Mouse (Mus musculus) heart, postnatal 14 days (tissue): ENCODE data around the gene Isyna1. TPM values are rescaled to one million over a fixed set of nuclear protein-coding genes. Genes with fewer than 3 reads are reported as not detected.

ENCODE experiments used
- DNase-seq, 2 experiments: peaks; one replicate each; pipeline ENCODE4 v3.0.0; 2021 to 2022
- intact Hi-C: fragments of 180-260 bp; cut with DNase I; formaldehyde crosslinking; loops from one replicate; pipeline ENCODE4 v1.15.1; 2025
- total RNA-seq, 2 experiments: library from RNA; stranded (reverse); gene quantifications; 2 replicates each; pipeline ENCODE4 v1.2.3; 2021

Gene Isyna1
- total RNA-seq, 2 experiments from 2014 or later: 25.8 to 27.7 TPM

DNA sequence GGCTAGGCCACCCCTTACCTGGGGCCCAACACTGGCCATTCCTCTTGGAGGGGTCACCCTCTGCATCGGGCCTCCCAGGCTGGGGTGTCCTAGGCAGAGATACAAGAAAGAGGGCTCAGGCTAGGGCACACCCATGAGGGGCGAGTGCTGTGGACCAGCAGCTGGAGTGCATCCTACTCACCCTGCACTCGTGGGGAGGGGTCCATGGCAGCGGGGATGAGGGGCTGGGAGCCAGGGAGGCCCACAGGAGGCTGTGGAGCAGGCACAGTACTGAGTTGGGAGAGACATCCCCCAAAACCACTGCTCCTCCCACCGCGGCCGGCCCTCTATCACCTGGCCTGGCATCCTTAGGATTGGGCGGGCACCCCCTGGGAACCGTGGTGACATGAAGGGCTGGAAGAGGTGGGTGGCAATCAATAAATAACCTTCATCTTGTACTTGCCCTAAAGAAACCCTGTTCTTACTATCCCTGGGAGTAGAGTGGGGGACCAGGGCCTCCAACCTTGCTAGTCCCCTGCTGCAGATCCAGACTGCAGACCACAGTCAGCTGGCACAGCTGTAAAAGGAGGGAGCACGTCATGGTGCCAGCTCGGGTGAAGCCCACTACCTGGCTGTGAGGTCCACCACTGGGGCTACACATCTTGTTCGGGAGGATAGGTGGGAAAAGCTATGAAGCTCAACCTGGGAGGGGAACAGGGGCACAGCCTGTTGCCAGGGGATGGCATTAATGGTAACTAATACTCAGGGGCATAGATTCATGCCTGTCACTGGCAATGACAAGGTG lies 5.5 kb downstream of the Isyna1 start:
- no peak for DNase-seq
- intact Hi-C loops: no loop called here

DNA sequence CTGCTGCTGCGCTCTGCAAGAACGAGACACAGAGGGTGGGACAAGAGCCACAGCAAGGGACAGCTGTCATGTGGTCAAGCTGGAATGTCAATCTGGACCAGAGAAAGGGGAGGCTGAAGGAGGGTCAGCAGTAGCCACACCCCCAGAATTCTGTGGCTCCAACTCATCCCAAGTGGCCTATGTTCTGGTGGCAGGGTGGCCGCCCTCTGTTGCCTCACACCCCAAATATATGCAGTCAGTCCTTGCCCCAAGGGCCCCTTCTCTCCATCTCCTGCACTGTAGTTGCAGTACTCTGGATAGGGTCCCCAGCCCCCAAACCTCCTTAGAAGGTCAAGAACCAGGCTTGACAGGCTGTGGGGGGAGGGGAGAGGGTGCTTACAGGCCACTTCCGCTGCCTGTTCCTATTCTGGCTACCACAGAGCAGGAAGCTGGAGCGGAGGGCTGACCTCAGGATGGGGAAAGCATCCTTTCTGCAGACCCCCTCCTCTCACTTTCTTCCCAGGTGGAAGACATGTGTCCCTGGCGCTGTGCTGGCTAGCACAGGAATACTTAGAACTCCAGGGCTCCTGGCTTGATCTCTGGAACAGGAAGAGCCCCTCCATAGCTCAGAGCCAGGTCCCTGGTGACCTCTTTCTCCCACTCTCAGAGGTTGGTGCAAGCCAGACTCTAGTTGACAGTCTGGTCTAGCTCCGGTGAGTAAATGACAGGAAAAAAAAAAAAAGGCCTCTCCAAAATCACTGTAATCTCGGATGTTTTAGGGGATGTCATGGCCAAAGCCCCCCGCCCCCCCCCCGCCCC lies 6.5 kb downstream of the Isyna1 start:
- DNase-seq: peak; percentile 51 to 62
- intact Hi-C loops: no loop called here

DNA sequence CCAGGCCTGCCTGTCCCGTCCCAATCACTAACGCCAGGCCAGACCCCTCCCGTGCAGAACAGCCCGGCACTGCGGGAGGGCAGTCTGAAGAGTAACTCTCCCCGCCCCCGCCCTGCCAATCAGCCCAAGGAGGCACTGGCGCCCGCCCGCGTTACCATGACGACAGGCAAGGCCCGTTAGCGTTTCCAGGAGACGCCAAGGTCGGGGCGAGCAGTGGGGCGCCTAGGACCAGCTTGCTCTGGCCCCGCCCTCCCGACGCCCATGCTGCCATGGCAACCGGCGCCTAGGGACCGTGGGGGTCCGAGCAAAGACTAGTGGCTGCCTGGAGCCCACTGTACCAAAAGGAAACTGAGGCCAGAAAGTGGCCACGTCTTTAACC lies 7.1 kb downstream of the Isyna1 start:
- DNase-seq: peak; percentile 80 to 84
- intact Hi-C loops: no loop called here

DNA sequence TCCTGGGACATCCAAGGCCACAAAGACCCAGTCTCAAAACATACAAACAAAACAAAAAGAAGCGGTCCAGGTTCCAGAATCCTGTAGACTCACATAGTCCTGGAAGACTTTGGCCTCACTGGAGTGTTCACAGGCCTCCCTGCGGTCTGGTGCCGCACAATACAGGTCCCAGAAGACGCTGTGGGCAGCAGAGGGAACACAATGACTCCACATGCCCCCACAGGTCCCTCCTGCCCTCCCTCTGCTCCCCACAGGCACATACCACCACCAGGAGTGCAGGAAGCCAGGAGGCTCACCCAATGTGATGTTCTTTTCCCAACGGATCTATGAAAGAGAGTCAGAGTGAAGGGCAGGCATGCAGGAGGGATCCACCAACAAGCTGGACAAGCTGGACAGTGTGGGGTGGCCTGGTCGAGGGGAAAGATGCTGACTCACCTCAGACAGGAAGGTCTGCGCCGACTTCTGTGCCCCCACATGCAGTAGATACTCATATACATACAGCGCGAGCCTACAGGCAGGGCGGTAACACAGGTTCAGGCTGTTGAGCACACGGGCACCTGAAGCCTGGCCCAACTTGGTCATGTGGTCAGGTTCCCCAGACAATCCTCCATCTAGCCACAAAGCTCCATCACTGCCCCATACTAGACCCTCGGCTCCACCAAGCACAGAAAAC lies 8.1 kb downstream of the Isyna1 start:
- intact Hi-C loops: no loop called here
- no peak for DNase-seq

DNA sequence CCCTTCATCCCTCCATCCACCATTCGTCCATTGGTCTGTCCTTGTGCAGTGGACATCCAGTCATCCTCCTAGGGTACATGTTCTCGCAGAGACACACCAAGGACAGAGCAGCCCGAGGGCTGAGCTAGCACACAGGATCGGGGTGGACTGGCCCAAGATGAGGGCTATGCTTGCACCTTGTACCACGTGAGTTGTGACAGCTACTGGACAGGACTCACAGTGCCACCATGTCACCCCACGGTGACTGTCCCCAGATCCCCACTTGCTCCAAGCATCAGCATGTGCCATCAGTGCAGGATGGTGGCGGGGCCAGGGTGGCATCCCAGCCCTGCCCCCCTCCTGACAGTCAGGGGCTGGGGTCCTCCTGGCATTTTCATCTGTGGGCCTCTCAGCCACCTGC lies 10.4 kb downstream of the Isyna1 start:
- intact Hi-C loops: no loop called here
- DNase-seq: no peak

DNA sequence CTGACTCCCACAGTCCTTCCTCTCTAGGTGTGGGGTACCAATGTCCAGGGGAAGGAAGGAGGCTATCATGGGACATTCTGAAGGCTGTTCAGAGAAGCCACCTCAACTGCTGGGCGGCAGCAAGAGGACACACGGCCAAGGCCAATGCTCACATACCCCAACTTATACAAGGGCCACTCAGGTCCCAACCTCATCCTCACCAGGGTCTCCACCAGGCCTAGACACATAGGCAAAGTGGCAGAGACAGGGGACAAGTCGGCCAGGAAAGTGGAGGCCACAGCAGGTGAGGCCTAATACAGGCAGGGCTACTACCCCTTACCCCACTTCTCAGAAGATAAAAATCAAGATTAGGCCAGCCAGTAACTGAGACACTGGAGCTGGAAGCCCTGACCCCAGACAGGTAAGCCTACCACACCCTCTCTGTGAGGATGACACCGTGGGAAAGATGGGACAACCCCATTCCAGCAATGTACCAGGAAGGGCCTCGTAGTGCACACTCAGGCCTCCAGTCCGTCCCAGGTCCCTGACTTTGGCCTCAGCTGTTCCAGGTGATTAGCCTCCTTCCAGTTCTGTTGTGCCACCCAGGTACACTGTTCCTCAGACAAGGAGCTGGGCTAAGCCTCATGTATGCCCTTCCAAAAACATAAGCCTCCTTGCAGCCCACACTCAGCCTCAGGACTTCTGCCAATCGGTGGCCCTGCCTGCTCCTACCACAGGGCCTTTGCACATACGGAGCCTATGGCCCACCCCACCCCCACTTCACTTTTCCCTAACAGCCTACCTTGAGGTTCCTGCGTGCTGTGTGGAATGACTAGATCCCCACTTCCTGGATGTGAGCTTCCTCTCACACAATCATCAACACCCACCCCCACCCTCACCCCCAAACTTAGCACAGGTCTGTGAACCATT lies 12.0 kb downstream of the Isyna1 start:
- DNase-seq: no peak
- intact Hi-C loops: no loop called here

DNA sequence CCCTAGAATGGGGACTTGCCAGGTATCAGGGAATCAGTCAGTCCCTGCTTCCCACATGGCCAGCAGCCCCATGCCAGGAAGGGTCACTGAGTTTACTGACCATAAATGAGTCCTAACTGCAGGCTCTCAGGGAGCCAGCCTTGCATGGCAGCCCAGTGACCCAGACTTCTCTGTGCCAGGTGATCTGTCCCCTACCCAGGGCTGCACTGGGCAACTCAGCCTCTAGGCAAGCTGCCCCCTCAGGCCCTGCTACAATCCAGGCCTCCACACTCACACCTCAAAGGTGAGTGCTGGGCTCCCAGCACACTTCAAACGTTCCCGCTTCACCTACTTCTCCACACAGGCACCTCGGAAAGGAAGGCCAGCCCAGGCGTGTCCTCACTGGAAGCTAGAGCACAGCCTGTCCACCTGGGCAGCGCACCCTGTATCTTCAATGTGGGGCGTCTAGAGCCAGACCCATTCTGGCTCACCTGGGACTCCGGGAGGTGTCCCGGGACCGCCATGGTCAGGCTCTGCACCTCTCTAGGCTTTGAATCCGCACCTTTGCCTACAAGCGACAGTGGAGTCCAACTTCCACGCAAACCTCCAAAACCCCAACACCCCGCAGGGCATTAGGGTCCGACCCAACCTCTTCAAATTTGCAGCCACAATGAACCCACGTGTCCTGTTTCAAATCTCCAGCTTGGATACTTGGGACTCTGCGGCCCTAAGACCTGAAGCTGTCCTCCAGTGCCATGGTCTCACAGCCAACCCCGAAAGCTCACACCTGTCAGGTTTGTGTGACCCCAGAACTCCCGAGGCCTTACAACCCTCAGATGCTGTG lies 12.8 kb downstream of the Isyna1 start:
- DNase-seq: no peak
- intact Hi-C loops: no loop called here

DNA sequence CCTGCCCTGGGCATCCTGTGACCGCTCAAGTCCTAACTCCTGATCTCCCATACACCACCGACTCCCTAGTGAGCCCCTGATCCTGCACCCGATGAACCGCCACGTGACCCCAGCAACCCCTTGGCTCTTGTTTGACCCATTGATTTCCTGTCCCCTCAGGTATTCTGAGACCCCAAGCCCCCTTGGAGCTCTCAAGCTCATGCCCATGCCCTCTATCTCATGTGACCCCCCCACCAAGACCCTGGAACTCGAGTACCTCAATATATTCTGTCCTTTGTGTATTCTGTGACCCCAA lies 13.4 kb downstream of the Isyna1 start:
- DNase-seq: no peak
- intact Hi-C loops: no loop called here

DNA sequence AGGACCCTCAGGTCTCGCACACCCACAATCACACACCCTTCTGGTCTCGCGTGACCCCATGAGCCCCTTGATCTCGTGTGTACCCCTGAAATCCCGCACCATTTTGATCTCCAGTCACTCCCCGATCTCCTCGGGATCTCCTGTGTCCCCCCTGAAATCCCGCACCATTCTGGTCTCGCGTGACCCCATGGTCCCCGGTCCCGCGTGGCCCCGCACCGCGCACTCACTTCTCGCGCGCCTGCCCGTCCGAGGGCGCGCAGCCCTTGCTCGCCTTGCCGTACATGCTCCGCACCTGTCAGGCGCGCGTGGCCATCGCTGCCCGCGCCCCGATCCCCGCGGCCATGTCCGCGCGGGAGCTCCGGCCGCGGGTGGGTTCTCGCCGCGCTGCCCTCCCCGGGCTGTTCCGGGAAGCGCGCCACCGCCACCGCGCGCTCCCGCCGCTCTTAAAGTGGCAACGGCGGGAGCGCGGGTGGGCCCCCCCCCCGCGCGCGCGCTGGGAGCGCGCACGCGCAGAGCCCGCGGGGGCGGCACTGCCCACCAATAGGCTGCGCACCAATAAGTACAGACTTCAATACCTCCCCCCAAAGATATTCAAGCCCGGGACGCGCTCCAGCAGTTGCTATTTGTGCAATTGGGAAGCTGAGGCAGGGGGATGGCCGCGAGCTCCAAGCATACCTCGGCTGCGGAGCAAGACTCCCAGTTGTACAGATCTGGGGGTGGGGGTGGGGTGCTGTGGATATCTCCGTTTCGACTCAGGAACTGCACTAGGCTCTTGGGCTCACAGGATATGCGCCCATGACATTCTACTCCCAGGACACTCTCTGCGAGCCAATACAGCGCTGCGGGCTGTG lies 13.9 kb downstream of the Isyna1 start:
- intact Hi-C loops: no loop called here
- DNase-seq: peak; percentile 71 to 81

DNA sequence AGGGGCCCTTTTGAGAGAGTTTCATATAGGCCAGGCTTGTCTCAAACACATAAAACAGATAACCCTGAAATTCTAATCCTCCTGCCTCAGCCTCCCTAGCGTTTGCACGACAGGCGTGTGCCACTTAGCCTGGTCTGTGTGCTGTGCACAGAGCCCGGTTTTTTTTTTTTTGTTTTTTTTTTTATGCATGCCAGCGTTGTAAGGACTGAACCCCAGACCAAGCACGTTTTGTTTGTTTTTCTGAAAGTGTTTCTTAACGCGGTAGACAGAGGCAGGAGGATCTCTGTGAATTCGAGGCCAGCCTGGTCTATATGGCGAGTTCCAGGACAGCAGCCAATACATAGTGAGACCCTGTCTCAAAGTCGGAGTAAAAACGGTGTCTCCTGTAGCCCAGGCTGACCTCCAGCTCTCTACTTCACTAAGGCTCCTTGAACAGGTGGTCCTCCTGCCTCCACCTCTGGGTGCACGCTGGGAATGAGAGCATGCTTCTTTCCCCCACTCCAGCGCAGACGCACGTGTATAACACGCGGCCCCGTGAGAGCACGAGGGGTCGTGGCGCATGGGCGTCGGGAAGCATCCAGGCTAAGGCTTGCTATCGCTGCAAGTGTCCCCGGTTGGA lies 14.7 kb downstream of the Isyna1 start, which contains the start of gene Ssbp4:
TSS of gene Ssbp4 (minus strand) at position 124 of the 619 bp plus-strand sequence.
- DNase-seq: no peak
- intact Hi-C loops: no loop called here

DNA sequence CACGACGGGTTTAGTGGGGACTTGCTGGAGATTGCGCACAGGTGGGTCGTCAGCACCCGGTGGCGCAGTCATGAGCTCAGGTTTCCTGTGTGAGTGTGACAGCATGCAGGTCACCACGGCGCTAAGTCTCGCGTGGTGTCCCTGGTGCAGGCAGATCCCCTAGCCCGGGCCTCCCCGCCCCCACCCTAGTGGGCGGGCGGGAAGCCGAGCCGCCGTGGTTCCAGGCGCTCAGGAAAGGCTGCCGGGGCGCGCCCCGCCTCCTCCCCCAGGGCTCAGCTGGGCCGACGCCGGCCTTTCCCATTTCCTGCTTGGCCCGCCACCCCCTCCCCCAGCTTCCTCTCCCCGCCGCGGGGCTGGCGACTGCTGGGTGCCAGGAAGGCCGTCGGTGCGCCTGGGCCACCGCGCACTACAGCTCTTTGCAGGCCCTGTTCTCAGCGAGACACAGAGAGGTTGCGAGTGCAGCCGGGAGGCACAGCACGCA lies 15.2 kb downstream of the Isyna1 start:
- intact Hi-C loops: no loop called here
- DNase-seq: peak; percentile 93 to 94

DNA sequence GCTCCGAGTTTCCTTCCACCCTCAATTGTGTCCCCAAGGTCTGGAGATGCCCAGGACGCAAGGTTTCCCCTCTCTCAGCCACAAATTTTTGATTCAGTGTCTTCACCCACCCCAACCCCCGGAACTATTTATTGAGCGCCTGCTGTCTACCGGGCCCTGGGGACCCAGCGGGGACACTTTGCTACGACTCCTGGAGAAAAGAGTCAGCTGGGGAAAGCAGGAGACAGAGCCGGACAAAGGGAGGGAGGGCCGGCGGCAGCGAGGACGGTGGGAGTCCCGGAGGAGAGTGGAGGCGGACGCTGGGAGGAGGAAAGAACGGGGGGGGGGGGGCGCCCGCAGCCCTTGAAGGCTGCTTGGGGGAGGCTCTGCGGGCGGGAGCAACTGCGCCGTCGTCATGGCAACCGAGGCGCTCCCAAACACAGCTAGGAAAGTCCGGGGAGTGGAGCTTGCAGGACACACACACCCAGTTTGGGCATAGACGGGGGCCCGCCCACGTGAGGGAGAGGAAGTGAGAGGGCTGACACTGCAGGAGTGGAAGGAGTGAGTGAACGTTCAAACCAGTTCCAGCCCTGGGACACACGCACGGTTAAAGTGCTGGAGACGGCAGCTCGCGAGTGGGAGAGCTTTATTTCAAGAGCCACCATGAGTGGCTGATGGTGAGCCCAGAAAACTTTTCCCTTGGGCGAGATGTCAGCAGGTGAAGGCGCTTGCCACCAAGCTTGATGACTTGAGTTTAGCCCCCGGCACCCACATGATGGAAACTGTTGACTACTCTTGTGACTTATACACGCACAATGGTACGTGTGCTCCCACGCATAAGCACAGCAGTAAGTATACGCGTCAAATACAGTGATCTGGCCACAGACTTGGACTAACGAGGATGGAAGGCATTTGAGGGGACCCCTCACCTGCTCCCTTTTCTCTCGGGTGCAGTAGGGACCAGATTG lies 15.9 kb downstream of the Isyna1 start:
- peak; percentile 90 to 94 for DNase-seq
- intact Hi-C loops: loop anchor here (2.0 to 5.0 kb wide), 3 partner anchors 42 to 92 kb away; partner anchors contain the start of gene Iqcn

DNA sequence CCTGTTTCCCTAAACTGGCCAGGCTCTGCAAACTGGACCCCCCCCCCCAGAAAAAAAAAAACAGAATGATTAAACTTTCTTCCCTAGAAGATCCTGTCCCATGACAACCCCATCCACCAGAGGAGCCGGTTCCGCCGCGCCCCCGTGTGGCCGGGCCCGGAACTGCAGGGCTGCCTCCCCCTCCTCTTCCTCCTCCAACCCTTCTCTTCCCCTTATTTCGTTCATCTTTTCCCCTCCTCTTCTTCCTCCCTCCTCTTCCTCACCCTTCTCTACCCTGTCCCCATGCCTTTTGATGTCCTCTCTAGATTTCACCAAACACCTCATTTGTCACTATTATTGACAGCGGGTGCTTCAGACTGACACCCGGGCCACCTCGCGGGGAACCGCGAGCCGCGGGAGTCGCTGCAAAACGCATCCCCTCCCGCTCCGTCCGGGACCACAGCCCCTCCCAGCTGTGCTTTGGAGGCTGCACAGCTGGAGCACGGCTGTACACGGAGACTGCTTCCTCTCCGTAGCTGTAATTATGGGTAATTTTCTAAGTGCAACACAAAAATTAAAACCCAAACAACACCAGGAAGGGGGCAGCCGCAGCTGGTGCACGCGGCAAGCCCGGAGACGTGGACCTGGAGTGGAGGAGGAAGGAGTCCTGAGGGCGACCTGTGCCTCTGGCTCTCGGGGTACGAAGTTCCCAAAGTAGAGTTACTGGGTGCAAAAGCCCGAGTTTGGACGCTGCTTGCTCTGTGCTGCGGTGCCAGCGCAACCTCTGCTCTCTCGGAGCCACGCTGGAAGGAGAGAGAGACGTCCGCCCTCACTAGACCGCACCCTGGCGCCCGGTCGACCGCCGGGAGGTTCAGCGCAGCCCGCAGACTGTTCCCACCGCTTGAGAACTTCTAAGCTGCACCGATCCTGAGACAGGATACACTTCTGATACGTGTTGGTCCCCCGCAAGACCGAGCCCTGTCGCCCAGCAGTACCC lies 16.9 kb downstream of the Isyna1 start:
- intact Hi-C loops: loop anchor here (2.0 to 5.0 kb wide), 3 partner anchors 41 to 91 kb away; partner anchors contain the start of gene Iqcn
- peak; percentile 94 to 96 for DNase-seq

DNA sequence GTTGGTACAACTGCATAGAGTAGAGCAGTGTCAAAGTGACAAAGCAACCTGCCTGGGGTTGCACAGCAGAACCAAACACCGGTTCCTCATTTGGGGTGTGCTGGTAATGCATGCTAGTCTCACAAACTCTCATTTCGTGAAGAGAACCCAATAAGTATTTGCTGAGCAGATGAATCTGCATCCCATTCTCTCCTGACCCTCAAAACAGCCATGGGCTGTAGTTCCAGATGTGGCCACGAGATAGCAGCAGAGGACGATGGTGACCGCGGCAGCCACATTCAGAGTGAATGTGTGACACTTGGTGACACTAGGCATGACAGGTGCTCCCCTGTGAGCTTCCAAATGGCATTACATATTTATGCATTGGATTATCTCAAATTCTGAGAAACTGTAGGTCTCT lies 17.7 kb downstream of the Isyna1 start:
- DNase-seq: peak; percentile 91 to 95
- intact Hi-C loops: loop anchor here (1.0 to 5.0 kb wide), 4 partner anchors 17 to 90 kb away; partner anchors contain the start of gene Iqcn

DNA sequence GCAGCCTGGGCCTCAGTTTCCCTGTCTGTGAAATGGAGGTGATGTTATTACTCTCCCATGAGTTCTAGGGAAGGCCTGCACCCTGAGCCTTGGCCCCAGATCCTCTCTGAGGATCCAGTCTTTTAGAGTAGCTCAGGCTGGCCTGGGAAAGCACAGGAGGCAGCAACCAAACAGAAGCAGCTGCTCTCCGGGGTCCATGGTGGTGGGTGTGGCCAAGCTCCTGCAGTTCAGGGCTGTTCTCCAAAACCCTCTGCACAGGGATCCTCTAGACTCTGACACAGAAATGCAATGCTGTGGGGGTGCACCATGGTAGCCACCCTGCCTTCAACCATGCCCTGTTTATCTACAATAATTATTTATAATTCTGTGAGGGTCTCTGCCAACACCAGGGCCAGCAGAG lies 19.6 kb downstream of the Isyna1 start:
- no peak for DNase-seq
- intact Hi-C loops: loop anchor here (5.0 kb wide), 2 partner anchors 39 to 89 kb away; partner anchors contain the start of gene Iqcn
